Comparison of ENCODE assay signal across 25 mouse cellular contexts in the genomic region with DNA sequence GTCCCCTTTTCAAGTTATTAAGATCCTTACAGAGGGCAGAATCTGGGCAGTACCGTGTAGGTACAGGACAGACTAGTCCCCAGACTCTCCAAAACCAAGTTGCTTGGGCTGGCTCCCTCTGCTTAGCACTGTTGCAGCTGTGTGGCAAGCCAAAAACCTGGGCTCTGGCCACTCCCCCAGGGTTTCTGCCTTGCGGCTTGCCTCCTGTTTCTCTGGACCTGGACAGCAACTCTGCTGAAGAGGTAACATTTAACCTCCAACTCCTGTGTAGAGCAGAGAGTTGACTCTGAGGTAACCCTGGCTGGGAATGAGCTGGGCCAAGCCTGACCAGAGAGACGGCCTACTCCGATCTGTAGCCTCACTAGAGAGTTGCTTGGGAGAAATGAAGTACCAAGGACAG. TPM values are rescaled to one million over a fixed set of nuclear protein-coding genes. Genes with fewer than 3 reads are reported as not detected.
A peak's percentile ranks its signal among the peaks of the same experiment; 100 is the strongest.
DNase-seq lines count a peak whose midpoint lies in the region; ATAC-seq and TF ChIP-seq lines count a peak whose summit lies in the region.
"Had no signal": no experiment of that assay in that cellular context is flagged by ENCODE, and none has a peak within 500 bp of the region (broad histone marks: within the 10 kb centered on the region; RNA-seq: fewer than 3 reads in every experiment).

No protein-coding gene starts in this region.

- no peak overlapping the region for H3K4me2 ChIP-seq in liver, embryonic 12.5 days
- no peak overlapping the region for H3K4me2 ChIP-seq in forebrain, postnatal 0 days (ENCODE audit: low read depth)
- H3K4me2 ChIP-seq: forebrain, embryonic 13.5 days; heart, embryonic 13.5 days; hindbrain, embryonic 12.5 days had no signal

- H3K27ac ChIP-seq in liver, adult 2 months (replicated peaks; ENCODE audit: insufficient read depth, low read depth, low read length) = no peak overlapping the region
- H3K27ac ChIP-seq in liver, embryonic 12.5 days = no peak overlapping the region
- no peak overlapping the region for H3K27ac ChIP-seq in forebrain, postnatal 0 days (ENCODE audit: low read depth, low read length)
- H3K27ac ChIP-seq: embryonic facial prominence, embryonic 10.5 days; forebrain, embryonic 13.5 days; gastrocnemius, adult 2 months; heart, embryonic 13.5 days; hindbrain, embryonic 12.5 days had no signal

- 49% methylated on average over 4 of the region's 4 CpGs for WGBS in liver, adult 2 months
- WGBS in liver, embryonic 12.5 days (ENCODE audit: insufficient replicate concordance) = 75% methylated on average over 4 of the region's 4 CpGs
- 79% methylated on average over 4 of the region's 4 CpGs for WGBS in forebrain, postnatal 0 days

- no peak overlapping the region for H3K4me3 ChIP-seq in liver, adult 2 months (ENCODE audit: insufficient read depth, low read depth, low read length)
- H3K4me3 ChIP-seq in liver, embryonic 12.5 days = no peak overlapping the region
- no peak overlapping the region for H3K4me3 ChIP-seq in forebrain, postnatal 0 days (ENCODE audit: low read depth, low read length)
- H3K4me3 ChIP-seq: embryonic facial prominence, embryonic 10.5 days; forebrain, embryonic 13.5 days; gastrocnemius, adult 2 months; heart, embryonic 13.5 days; hindbrain, embryonic 12.5 days had no signal

- no peaks in the 10 kb centered on the region for H3K9me3 ChIP-seq in liver, embryonic 12.5 days (replicated peaks)
- no peaks in the 10 kb centered on the region for H3K9me3 ChIP-seq in forebrain, postnatal 0 days (ENCODE audit: low read length)
- H3K9me3 ChIP-seq: embryonic facial prominence, embryonic 10.5 days; forebrain, embryonic 13.5 days; heart, embryonic 13.5 days; hindbrain, embryonic 12.5 days had no signal

- no peak for TF ChIP-seq POLR2A in liver, adult 2 months (IDR thresholded peaks at IDR 0.05; ENCODE audit: extremely low read depth, insufficient read depth, low read length)

- H3K36me3 ChIP-seq in liver, adult 2 months (ENCODE audit: control insufficient read depth, insufficient read depth, low read length) = 0 out of 2 replicates have a peak, but pooled peaks cover 2% of the 10 kb centered on the region
- peaks cover 46% of the 10 kb centered on the region for H3K36me3 ChIP-seq in liver, embryonic 12.5 days
- H3K36me3 ChIP-seq in forebrain, postnatal 0 days (ENCODE audit: insufficient read depth) = peaks cover 53% of the 10 kb centered on the region

- no peak for ATAC-seq in liver, embryonic 12.5 days
- no peak for ATAC-seq in forebrain, postnatal 0 days
- ATAC-seq: activated CD4-positive, CD25-positive, alpha-beta regulatory T cell, adult 4 months; forebrain, embryonic 13.5 days; hindbrain, embryonic 16.5 days; Patski had no signal

- no peaks in the 10 kb centered on the region for H3K79me2 ChIP-seq in liver, adult 2 months (ENCODE audit: control insufficient read depth, insufficient read depth, low read length)

- no peaks in the 10 kb centered on the region for H3K27me3 ChIP-seq in liver, adult 2 months (ENCODE audit: control insufficient read depth, insufficient read depth, low read length)
- H3K27me3 ChIP-seq in liver, embryonic 12.5 days (replicated peaks) = peaks cover 28% of the 10 kb centered on the region
- H3K27me3 ChIP-seq in forebrain, postnatal 0 days (ENCODE audit: insufficient read depth, low read length) = peaks cover 13% of the 10 kb centered on the region; the same call in 1 of the 2 replicates
- H3K27me3 ChIP-seq: Patski had no signal

- TF ChIP-seq CTCF in liver, adult 2 months (IDR thresholded peaks at IDR 0.05; ENCODE audit: low read depth, low read length) = no peak
- no peak for TF ChIP-seq CTCF in forebrain, postnatal 0 days (IDR thresholded peaks at IDR 0.05; ENCODE audit: low read depth)

- H3K9ac ChIP-seq in liver, adult 2 months (ENCODE audit: low read depth, low read length) = no peak overlapping the region
- H3K9ac ChIP-seq in liver, embryonic 12.5 days = no peak overlapping the region
- no peak overlapping the region for H3K9ac ChIP-seq in forebrain, postnatal 0 days
- H3K9ac ChIP-seq: forebrain, embryonic 13.5 days; heart, embryonic 13.5 days; hindbrain, embryonic 12.5 days had no signal

- H3K4me1 ChIP-seq in liver, adult 2 months (ENCODE audit: control insufficient read depth, insufficient read depth, low read length) = no peaks in the 10 kb centered on the region
- peaks cover 21% of the 10 kb centered on the region for H3K4me1 ChIP-seq in liver, embryonic 12.5 days
- no peaks in the 10 kb centered on the region for H3K4me1 ChIP-seq in forebrain, postnatal 0 days (ENCODE audit: insufficient read depth)

- peak; percentile 54 for DNase-seq in liver, adult 2 months (ENCODE audit: extremely low read depth, low read depth, low spot score)
- peak; percentile 41 for DNase-seq in ES-CJ7 (ENCODE audit: low read depth, low spot score)
- DNase-seq in adipocyte (ENCODE audit: low spot score) = peak; percentile 58
- peak; percentile 42 for DNase-seq in kidney, postnatal 14 days
- DNase-seq in left cerebral cortex, adult 8-10 months (ENCODE audit: low spot score in 2 of 2) = no peak
- DNase-seq in forebrain, postnatal 0 days = no peak
- DNase-seq: adrenal gland, adult 2 months; adrenal gland, postnatal 25 days; cerebellum, postnatal 10 days; gastrocnemius, adult 2 months; gastrocnemius, postnatal 25 days; heart, postnatal 4 days had no signal

RNA-seq across cellular contexts. Expression of gene Gbx1, which starts 24.2 kb away (rescaled TPM):
- not detected in 2 replicates for total RNA-seq in liver, adult 2 months (2014; rRNA removed)
- 0.02 TPM in 1 of 2 replicates, not detected in the other for polyA plus RNA-seq in liver, adult 2 months (2012; rRNA removed)
- not detected in 2 replicates for polyA plus RNA-seq in liver, embryonic 12.5 days (2016; fragmentation: Nextera tagmentation; extraction: Ambion mirVana)
- total RNA-seq in left cerebral cortex, adult 8-10 months (2022) = 1 to 10 TPM in 3 of 4 experiments, under 1 TPM in 1; 0.65 to 1.4 (median 1.2) TPM
- total RNA-seq in forebrain, postnatal 0 days (2014; rRNA removed) = 2.3 and 4.8 TPM in 2 replicates
- 0.91 and 1.3 TPM in 2 replicates for polyA plus RNA-seq in forebrain, postnatal 0 days (2015; fragmentation: Nextera tagmentation; extraction: Ambion mirVana)
- total RNA-seq: adrenal gland, adult 2 months; adrenal gland, postnatal 25 days; gastrocnemius, adult 2 months; gastrocnemius, postnatal 25 days; granulocyte monocyte progenitor cell, adult 5-6 weeks; heart, adult 8-10 months; heart, postnatal 4 days had no signal
- polyA plus RNA-seq: adrenal gland, adult 2 months; heart, postnatal 0 days; Patski had no signal

RNA-seq across cellular contexts. Expression of gene Asb10, which starts 38.0 kb away (rescaled TPM):
- total RNA-seq in liver, adult 2 months (2014; rRNA removed) = 0.13 TPM in 1 of 2 replicates, not detected in the other
- polyA plus RNA-seq in liver, adult 2 months (2012; rRNA removed) = 0.06 and 0.10 TPM in 2 replicates
- polyA plus RNA-seq in liver, embryonic 12.5 days (2016; fragmentation: Nextera tagmentation; extraction: Ambion mirVana) = 0.11 TPM in 1 of 2 replicates, not detected in the other
- total RNA-seq in left cerebral cortex, adult 8-10 months (2022) = 1 to 10 TPM in 2 of 4 experiments, under 1 TPM in 2; 0.65 to 4.1 (median 2.1) TPM
- total RNA-seq in forebrain, postnatal 0 days (2014; rRNA removed) = 0.43 TPM in 1 of 2 replicates, not detected in the other
- polyA plus RNA-seq in forebrain, postnatal 0 days (2015; fragmentation: Nextera tagmentation; extraction: Ambion mirVana) = 0.21 and 0.22 TPM in 2 replicates
- total RNA-seq: adrenal gland, adult 2 months; granulocyte monocyte progenitor cell, adult 5-6 weeks had no signal
- polyA plus RNA-seq: activated CD4-positive, CD25-positive, alpha-beta regulatory T cell, adult 4 months; Patski had no signal

RNA-seq across cellular contexts. Expression of gene Agap3, which starts 50.8 kb away (rescaled TPM):
- 13.8 and 17.9 TPM in 2 replicates for total RNA-seq in liver, adult 2 months (2014; rRNA removed)
- polyA plus RNA-seq in liver, adult 2 months (2012; rRNA removed) = 33.7 and 37.8 TPM in 2 replicates
- 25.5 and 26.5 TPM in 2 replicates for polyA plus RNA-seq in liver, embryonic 12.5 days (2016; fragmentation: Nextera tagmentation; extraction: Ambion mirVana)
- 100 to 1,000 TPM; 521 to 543 (median 525) TPM for total RNA-seq in left cerebral cortex, adult 8-10 months (2022)
- 270 and 296 TPM in 2 replicates for total RNA-seq in forebrain, postnatal 0 days (2014; rRNA removed)
- 136 and 140 TPM in 2 replicates for polyA plus RNA-seq in forebrain, postnatal 0 days (2015; fragmentation: Nextera tagmentation; extraction: Ambion mirVana)

RNA-seq across cellular contexts. Expression of gene 4931409K22Rik, which starts 53.8 kb away (rescaled TPM):
- not detected in 2 replicates for total RNA-seq in liver, adult 2 months (2014; rRNA removed)
- not detected in 2 replicates for polyA plus RNA-seq in liver, adult 2 months (2012; rRNA removed)
- polyA plus RNA-seq in liver, embryonic 12.5 days (2016; fragmentation: Nextera tagmentation; extraction: Ambion mirVana) = 0.05 TPM in 1 of 2 replicates, not detected in the other
- total RNA-seq in left cerebral cortex, adult 8-10 months (2022) = under 1 TPM in 2 of 4 experiments, not detected in 2; 0.11 to 0.16 TPM
- total RNA-seq in forebrain, postnatal 0 days (2014; rRNA removed) = not detected in 2 replicates
- 0.11 TPM in 1 of 2 replicates, not detected in the other for polyA plus RNA-seq in forebrain, postnatal 0 days (2015; fragmentation: Nextera tagmentation; extraction: Ambion mirVana)
- total RNA-seq: adrenal gland, adult 2 months; adrenal gland, postnatal 25 days; gastrocnemius, adult 2 months; gastrocnemius, postnatal 25 days; granulocyte monocyte progenitor cell, adult 5-6 weeks; heart, adult 8-10 months; heart, postnatal 4 days; MEL had no signal
- polyA plus RNA-seq: adrenal gland, adult 2 months; embryonic facial prominence, embryonic 14.5 days; heart, postnatal 0 days; hindbrain, embryonic 12.5 days; Patski had no signal

RNA-seq across cellular contexts. Expression of gene Tmub1, which starts 55.1 kb away (rescaled TPM):
- 5.2 and 6.2 TPM in 2 replicates for total RNA-seq in liver, adult 2 months (2014; rRNA removed)
- polyA plus RNA-seq in liver, adult 2 months (2012; rRNA removed) = 30.7 and 35.2 TPM in 2 replicates
- polyA plus RNA-seq in liver, embryonic 12.5 days (2016; fragmentation: Nextera tagmentation; extraction: Ambion mirVana) = 6.7 and 7.2 TPM in 2 replicates
- 10 to 100 TPM; 24.2 to 30.3 (median 27.3) TPM for total RNA-seq in left cerebral cortex, adult 8-10 months (2022)
- 34.3 and 47.2 TPM in 2 replicates for total RNA-seq in forebrain, postnatal 0 days (2014; rRNA removed)
- polyA plus RNA-seq in forebrain, postnatal 0 days (2015; fragmentation: Nextera tagmentation; extraction: Ambion mirVana) = 54.8 and 56.7 TPM in 2 replicates

Comparison
In these comparisons a context has a peak if more than half of its experiments do, and no peak if none do; other contexts are left out.
1. DNase-seq: peak in liver, adult 2 months (single experiment), ES-CJ7 (single experiment), adipocyte (single experiment) and kidney, postnatal 14 days (single experiment); none in left cerebral cortex, adult 8-10 months (0 of 2) and forebrain, postnatal 0 days (single experiment).
2. RNA of gene Agap3, which starts 50.8 kb away (total RNA-seq): 521 to 543 TPM in left cerebral cortex, adult 8-10 months and 270 to 296 TPM in forebrain, postnatal 0 days; 13.8 to 17.9 TPM in liver, adult 2 months; every median in the first group is over 10 times any median in the second.